Mouse (Mus musculus): ENCODE results near the gene Ciart. TPM values are rescaled to one million over a fixed set of nuclear protein-coding genes. Genes with fewer than 3 reads are reported as not detected.
"Not testable (repeated sequence)": the region's sequence is repeated elsewhere in the genome, so short reads cannot be mapped to it uniquely, and the experiment has no call there.

Ciart gene
- 6.4 to 16.6 TPM (median 10.2 TPM) in 3 replicates for total RNA-seq (2017)

DNA sequence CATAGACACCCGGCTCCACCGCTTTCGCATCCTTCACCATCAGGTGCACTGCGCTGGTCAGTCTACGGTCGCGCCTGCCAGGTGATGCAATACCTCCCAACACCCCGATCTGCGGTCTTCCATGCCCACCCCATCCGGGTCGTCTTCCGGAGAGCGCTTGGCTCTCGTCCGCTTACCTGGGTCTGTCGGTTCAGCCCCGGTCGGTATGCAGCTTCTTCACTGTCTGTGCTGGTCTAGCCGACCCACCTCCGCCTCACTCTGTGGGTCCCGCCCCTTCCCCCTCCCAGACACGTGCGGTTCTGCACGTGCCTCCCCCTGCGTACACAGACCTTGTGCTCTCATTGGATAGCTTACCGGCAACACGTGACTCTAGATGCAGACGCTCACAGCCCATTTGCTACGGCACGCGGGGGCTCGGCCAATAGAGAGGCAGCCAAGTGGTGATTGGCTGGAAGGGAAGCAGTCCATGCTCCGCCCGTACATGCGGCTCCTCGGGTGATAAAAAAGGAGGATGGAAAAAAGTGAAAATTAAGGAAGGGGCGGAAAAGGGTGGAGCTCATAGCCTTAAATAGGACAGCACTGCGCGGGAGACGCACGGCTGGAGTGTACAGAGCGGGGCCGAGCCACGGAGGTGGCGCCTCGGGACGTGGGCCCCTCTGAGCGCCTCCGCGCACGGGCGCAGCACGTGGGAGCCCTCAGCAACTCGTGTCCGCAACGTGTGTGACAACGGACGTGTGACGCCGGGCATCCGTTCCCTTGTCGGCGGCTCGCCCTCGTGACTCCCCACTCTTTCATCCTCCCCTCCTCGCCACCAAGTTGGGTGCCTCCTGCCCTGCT, at the start of gene Ciart:
Gene Ciart, minus strand, starts transcription at position 273 of the 837 bp plus-strand sequence.
- peak; percentile 97 for ATAC-seq (replicated peaks; ENCODE audit: insufficient number of reproducible peaks, low FRiP score, low TSS enrichment, poor library complexity, severe bottlenecking)

GRCm38 (mm10) chr3:95931471-95931870, 49.4 kb upstream of the Ciart start:
- ATAC-seq (replicated peaks; ENCODE audit: insufficient number of reproducible peaks, low FRiP score, low TSS enrichment, poor library complexity, severe bottlenecking) = no peak

- no peak for ATAC-seq (replicated peaks; ENCODE audit: insufficient number of reproducible peaks, low FRiP score, low TSS enrichment, poor library complexity, severe bottlenecking)
Measured at GRCm38 (mm10) chr3:95930471-95930789, 48.4 kb upstream of the Ciart start.

DNA sequence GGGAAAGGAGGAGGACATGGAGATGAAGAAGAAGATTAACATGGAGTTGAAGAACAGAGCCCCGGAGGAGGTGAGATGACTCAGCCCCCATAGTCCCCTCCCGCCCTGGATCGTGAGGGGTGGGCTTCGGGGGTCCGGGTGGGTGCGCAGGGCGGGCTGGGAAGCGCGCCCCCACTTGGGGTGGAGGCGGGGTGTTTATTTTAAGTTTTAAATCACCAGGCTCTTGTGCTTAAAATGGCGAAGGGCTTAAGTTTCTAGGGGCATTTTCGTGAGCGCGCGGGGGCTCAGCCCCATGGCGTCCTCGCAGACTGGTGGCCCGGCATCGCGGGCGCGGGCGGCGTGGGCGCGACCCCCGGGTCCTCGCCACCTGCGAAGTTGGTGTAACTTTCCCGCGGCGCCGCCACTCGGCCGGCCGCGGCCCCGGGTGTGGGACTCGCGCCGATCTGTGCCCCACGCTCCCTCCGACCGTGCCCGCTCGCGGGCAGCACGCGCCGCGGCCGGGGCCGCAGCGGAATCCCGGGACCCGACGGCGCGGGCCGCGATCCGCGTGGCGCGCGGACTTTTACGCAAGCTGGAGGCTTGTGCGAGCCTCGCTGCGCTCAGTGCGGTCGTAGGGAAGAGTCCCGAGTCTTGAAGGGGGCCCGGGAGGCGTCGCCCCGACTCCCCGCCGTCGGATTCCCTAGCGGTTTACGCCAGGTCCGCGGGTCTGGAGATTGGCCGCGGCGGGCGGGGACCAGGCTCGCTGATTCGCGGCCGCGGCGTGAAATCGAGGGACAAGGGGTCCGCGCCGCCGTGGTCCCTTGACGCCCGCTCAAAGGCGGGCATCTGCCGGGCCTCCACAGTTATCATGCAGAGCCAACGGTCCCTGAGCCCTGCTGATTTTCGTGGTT, 47.8 kb upstream of the Ciart start:
- ATAC-seq (replicated peaks; ENCODE audit: insufficient number of reproducible peaks, low FRiP score, low TSS enrichment, poor library complexity, severe bottlenecking) = no peak

- ATAC-seq (replicated peaks; ENCODE audit: insufficient number of reproducible peaks, low FRiP score, low TSS enrichment, poor library complexity, severe bottlenecking) = peak; percentile 99
Measured at GRCm38 (mm10) chr3:95928658-95929503, 46.8 kb upstream of the Ciart start, which contains the start of gene Anp32e. Gene Anp32e (plus strand): TSS chr3:95929246.

DNA sequence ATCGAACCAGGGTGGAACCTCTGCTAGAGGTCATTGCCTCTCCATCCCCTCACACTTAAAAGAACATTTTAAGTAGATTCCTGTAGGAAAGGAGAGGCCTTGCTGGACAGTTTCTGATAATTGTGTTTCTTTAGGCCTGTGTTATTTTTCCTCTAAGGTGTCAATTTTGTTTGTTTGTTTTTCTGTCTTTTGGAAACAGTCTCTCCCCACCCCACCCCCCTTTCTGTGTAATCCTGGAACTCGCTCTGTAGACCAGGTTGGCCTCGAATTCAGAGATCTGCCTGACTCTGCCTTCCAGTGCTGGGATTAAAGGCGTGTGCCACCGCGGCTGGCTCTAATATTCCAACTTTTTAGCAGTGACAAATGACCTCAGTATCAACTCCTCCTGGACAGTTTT, 46.2 kb upstream of the Ciart start:
- ATAC-seq (replicated peaks; ENCODE audit: insufficient number of reproducible peaks, low FRiP score, low TSS enrichment, poor library complexity, severe bottlenecking) = no peak

DNA sequence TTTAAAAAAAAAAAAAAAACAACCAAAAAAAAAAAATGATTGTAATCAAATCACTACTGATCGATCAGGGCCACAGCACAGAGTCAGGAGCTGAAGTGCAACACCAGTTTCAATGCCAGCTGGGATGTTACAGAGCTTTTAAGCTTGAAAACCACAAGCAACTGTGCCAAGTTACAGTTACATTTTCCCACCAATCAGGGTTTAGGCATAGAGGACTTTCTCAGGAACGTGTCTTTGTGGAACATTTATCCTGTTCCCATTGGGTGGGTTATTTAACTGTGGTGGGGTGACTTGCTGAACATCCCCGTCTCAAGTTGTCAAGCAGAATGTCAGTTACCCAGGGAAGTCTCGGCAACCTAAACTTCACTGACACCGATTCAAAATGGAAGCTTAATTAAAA, 43.0 kb upstream of the Ciart start:
- no peak for ATAC-seq (replicated peaks; ENCODE audit: insufficient number of reproducible peaks, low FRiP score, low TSS enrichment, poor library complexity, severe bottlenecking)

GRCm38 (mm10) chr3:95924185-95924584, 42.1 kb upstream of the Ciart start:
- ATAC-seq (replicated peaks; ENCODE audit: insufficient number of reproducible peaks, low FRiP score, low TSS enrichment, poor library complexity, severe bottlenecking) = no peak

GRCm38 (mm10) chr3:95923429-95923828, 41.4 kb upstream of the Ciart start:
- not testable (repeated sequence) for ATAC-seq (replicated peaks; ENCODE audit: insufficient number of reproducible peaks, low FRiP score, low TSS enrichment, poor library complexity, severe bottlenecking)

DNA sequence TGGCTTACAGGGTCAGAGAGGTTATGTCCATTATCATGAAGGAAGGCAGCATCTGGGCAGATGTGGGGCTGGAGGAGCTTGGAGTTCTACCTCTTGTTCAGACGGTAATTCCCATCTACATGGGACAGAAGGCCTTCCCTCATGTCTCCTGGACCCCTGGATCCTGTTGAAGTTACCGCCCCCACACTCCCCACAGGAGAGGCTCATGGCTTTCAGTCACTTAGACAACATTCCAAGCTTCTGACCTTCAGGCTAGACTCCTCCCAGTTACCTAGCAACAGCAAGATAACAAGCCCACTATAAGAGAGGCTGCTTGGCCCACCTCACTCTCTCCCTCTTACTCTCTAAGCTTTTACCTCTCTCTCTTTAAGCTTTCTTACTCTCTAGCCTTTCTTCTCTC, 38.5 kb upstream of the Ciart start:
- ATAC-seq (replicated peaks; ENCODE audit: insufficient number of reproducible peaks, low FRiP score, low TSS enrichment, poor library complexity, severe bottlenecking) = not testable (repeated sequence)

DNA sequence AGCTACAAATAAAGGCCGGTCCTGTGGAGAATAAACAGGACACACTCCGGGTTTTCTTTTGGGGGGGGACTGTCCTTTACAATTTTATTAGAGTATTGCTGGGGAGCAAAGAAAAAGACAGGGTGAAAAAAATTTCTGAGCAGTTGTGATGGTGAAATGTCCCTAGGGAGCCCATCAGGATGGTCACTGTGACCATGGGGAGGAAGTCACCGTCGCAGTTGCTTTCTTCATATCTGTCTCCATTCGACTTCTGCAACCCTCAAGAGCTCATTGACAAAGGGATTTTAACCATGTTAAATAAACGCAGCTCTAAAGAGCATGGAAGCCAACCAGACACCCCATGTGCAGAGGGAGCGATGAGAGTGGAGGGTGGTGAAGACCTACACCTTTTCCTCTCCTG, 34.7 kb upstream of the Ciart start:
- ATAC-seq (replicated peaks; ENCODE audit: insufficient number of reproducible peaks, low FRiP score, low TSS enrichment, poor library complexity, severe bottlenecking) = no peak

- no peak for ATAC-seq (replicated peaks; ENCODE audit: insufficient number of reproducible peaks, low FRiP score, low TSS enrichment, poor library complexity, severe bottlenecking)
Measured at GRCm38 (mm10) chr3:95914706-95915105, 32.7 kb upstream of the Ciart start.

GRCm38 (mm10) chr3:95907613-95908012, 25.6 kb upstream of the Ciart start:
- no peak for ATAC-seq (replicated peaks; ENCODE audit: insufficient number of reproducible peaks, low FRiP score, low TSS enrichment, poor library complexity, severe bottlenecking)

- ATAC-seq (replicated peaks; ENCODE audit: insufficient number of reproducible peaks, low FRiP score, low TSS enrichment, poor library complexity, severe bottlenecking) = no peak; the same call in 1 of the 2 replicates
Measured at GRCm38 (mm10) chr3:95906860-95907259, 24.8 kb upstream of the Ciart start.

- ATAC-seq (replicated peaks; ENCODE audit: insufficient number of reproducible peaks, low FRiP score, low TSS enrichment, poor library complexity, severe bottlenecking) = no peak
Measured at GRCm38 (mm10) chr3:95905940-95906492, 24.0 kb upstream of the Ciart start.

DNA sequence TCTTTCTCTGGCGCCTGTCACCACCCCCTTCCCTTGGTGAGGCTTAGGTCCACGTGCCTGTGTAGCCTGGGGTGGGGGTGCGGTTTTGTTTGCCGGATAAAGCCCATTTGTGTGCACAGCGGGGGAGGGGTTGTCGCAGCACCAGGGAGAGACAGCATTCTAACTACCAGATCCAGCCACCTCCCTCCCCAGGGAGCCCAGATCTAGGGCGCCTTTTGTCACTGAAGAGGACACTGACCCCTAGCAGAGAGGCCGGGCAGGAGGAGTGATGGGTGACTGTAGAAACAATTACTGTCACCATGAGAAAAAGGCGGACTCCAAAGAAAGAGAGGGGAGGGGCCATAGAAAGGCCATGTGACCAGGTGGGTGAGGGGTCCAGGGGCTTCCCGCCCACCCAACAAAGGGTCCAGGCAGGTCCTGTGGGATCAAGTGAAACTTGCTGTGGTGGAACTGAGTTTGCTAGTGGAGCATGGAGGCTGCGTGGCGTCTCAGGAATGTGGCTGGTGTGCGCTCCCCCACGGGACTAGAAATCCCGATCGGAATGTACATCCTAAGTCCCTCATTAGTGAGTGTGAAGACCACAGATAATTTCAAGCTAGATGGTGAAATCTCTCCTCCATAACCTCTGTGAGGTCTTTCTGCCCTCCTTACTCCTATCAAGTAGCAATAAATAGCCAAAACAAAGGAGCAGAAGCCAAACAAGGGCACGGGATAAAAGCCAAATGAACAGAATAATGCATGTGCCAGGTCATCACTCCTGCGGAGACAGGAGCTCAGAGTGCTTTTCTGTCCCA, 23.3 kb upstream of the Ciart start:
- ATAC-seq (replicated peaks; ENCODE audit: insufficient number of reproducible peaks, low FRiP score, low TSS enrichment, poor library complexity, severe bottlenecking) = no peak

DNA sequence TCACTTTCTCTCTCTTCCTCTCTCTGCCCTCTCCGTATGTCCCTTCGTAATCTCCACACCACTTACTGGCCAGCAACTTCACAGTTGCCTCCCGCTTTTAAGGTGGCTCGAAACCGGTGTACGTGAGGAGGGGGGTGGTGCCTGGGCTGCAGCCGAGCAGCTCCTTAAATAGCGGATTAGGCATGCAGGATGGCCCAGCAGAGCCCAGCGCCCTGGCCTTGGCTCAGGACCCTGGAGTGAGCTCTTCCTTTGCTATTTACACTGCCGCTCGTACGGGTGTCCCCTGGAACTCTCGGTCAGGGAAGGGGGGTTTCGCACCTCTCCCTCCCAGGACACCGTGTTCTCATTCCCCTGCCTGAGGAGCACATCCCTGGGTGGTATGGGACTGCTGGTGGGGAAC, 22.5 kb upstream of the Ciart start, which contains the start of gene Car14:
Gene Car14, minus strand, starts transcription at position 124 of the 400 bp plus-strand sequence.
- ATAC-seq (replicated peaks; ENCODE audit: insufficient number of reproducible peaks, low FRiP score, low TSS enrichment, poor library complexity, severe bottlenecking) = no peak

All from monocyte, adult 5-6 weeks (primary cell).